In the genomic region with DNA sequence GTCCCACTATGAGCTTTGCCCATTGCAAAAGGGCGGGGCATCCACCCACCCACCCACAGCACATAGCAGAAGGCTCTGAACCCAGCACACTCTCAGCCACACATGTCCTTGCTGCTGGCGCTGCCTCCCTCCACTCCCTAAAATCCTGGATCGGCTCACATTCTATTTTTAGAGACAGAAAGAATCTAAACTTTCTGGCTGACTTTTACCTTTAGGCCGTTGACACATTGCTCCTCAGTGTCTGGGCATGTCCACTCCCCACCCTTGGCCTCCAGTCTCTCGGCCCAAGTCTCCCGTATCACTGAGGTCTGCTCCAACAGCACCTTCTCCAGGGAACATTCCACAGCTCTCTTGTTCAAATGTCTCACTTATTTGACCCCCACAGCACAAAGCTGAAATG, we compare ENCODE assay signal across 21 mouse cellular contexts.
"Had no signal": no experiment of that assay in that cellular context is flagged by ENCODE, and none has a peak within 500 bp of the region (broad histone marks: within the 10 kb centered on the region; RNA-seq: fewer than 3 reads in every experiment).

No protein-coding gene starts in this region.

- H3K4me1 ChIP-seq: liver, embryonic 12.5 days; liver, embryonic 15.5 days; lung, embryonic 15.5 days; neural tube, embryonic 12.5 days; neural tube, embryonic 15.5 days had no signal

- DNase-seq: kidney, adult 2 months; kidney, postnatal 10 days; kidney, postnatal 36 days; layer of hippocampus, postnatal 36 days; lung, adult 18-20 months; lung, postnatal 10 days; lung, postnatal 36 days; midbrain, embryonic 14.5 days; right cerebral cortex, adult 18-20 months; right cerebral cortex, postnatal 14 days; right cerebral cortex, postnatal 4 days; thymus, adult 18-20 months; thymus, postnatal 4 days had no signal

- H3K36me3 ChIP-seq: liver, embryonic 12.5 days; liver, embryonic 15.5 days; lung, embryonic 15.5 days; neural tube, embryonic 12.5 days; neural tube, embryonic 15.5 days had no signal

- H3K4me2 ChIP-seq: liver, embryonic 12.5 days; liver, embryonic 15.5 days; lung, embryonic 15.5 days; midbrain, embryonic 11.5 days; neural tube, embryonic 12.5 days; neural tube, embryonic 15.5 days had no signal

- H3K4me3 ChIP-seq: left cerebral cortex, adult 2 months; liver, embryonic 12.5 days; liver, embryonic 15.5 days; lung, embryonic 15.5 days; neural tube, embryonic 12.5 days; neural tube, embryonic 15.5 days had no signal

- H3K27me3 ChIP-seq: liver, embryonic 12.5 days; liver, embryonic 15.5 days; lung, embryonic 15.5 days; neural tube, embryonic 12.5 days; neural tube, embryonic 15.5 days had no signal

- H3K27ac ChIP-seq: left cerebral cortex, adult 2 months; liver, embryonic 12.5 days; liver, embryonic 15.5 days; lung, embryonic 15.5 days; neural tube, embryonic 12.5 days; neural tube, embryonic 15.5 days; stomach, postnatal 0 days had no signal
